Mouse (Mus musculus) retina, embryonic 14.5 days (tissue): ENCODE measurements around the gene Grifin.
A peak's percentile ranks its signal among the peaks of the same experiment; 100 is the strongest.

Experiments used
- DNase-seq: peaks from one replicate; pipeline ENCODE4 v3.0.0-alpha.2; 2015; ENCODE audit warnings: low spot score

Grifin gene

GRCm38 (mm10) chr5:140564896-140565295 is at the start of gene Grifin:
Gene Grifin (minus strand): TSS chr5:140565071.
- no peak for DNase-seq

- no peak for DNase-seq
Observed at GRCm38 (mm10) chr5:140614141-140614540, 49.3 kb upstream of the Grifin start.

GRCm38 (mm10) chr5:140612191-140612590 is 47.3 kb upstream of the Grifin start:
- no peak for DNase-seq

- DNase-seq: peak; percentile 74
Observed at GRCm38 (mm10) chr5:140611611-140612185, 46.8 kb upstream of the Grifin start.

- peak; percentile 90 for DNase-seq
Observed at GRCm38 (mm10) chr5:140611021-140611583, 46.2 kb upstream of the Grifin start.

- no peak for DNase-seq
Observed at GRCm38 (mm10) chr5:140610273-140611011, 45.6 kb upstream of the Grifin start.

- DNase-seq: no peak
Observed at GRCm38 (mm10) chr5:140609511-140610272, 44.8 kb upstream of the Grifin start.

GRCm38 (mm10) chr5:140608634-140609015 is 43.8 kb upstream of the Grifin start:
- DNase-seq: peak; percentile 76

- no peak for DNase-seq
Observed at GRCm38 (mm10) chr5:140607836-140608633, 43.2 kb upstream of the Grifin start.

- DNase-seq: peak; percentile 97
Observed at GRCm38 (mm10) chr5:140607001-140607835, 42.3 kb upstream of the Grifin start, which contains the start of gene Lfng. Gene Lfng (plus strand): TSS chr5:140607320.

GRCm38 (mm10) chr5:140606386-140606785 is 41.5 kb upstream of the Grifin start:
- DNase-seq: peak; percentile 40

- peak; percentile 76 for DNase-seq
Observed at GRCm38 (mm10) chr5:140605228-140605627, 40.4 kb upstream of the Grifin start.

GRCm38 (mm10) chr5:140604386-140604785 is 39.5 kb upstream of the Grifin start:
- DNase-seq: no peak

- DNase-seq: no peak
Observed at GRCm38 (mm10) chr5:140602540-140602939, 37.7 kb upstream of the Grifin start.

- DNase-seq: no peak
Observed at GRCm38 (mm10) chr5:140601712-140602111, 36.8 kb upstream of the Grifin start.

GRCm38 (mm10) chr5:140599939-140600338 is 35.1 kb upstream of the Grifin start:
- DNase-seq: no peak

GRCm38 (mm10) chr5:140597787-140598186 is 32.9 kb upstream of the Grifin start:
- DNase-seq: no peak

- no peak for DNase-seq
Observed at GRCm38 (mm10) chr5:140596927-140597588, 32.2 kb upstream of the Grifin start.

- DNase-seq: no peak
Observed at GRCm38 (mm10) chr5:140596426-140596825, 31.6 kb upstream of the Grifin start.

- DNase-seq: no peak
Observed at GRCm38 (mm10) chr5:140594846-140595245, 30.0 kb upstream of the Grifin start.
